Mouse (Mus musculus): ENCODE results near the gene Gm2174. TPM values are rescaled to one million over a fixed set of nuclear protein-coding genes. Genes with fewer than 3 reads are reported as not detected.

Gm2174 gene
- total RNA-seq, 2 experiments from 2014 or later, result 0.98 to 1.4 TPM

GRCm38 (mm10) chrX:56481906-56482305 is 34.1 kb downstream of the Gm2174 start:
- intact Hi-C loops (cut with DNase I), result no loop called here
- no peak for DNase-seq

GRCm38 (mm10) chrX:56489758-56490157 is 42.0 kb downstream of the Gm2174 start:
- peak; percentile 70 to 87 for DNase-seq
- intact Hi-C loops (cut with DNase I), result loop anchor here (1.0 to 2.0 kb wide), 2 partner anchors 35 to 62 kb away; partner anchors contain the start of gene Ints6l

- peak; percentile 10 to 16 for DNase-seq
- intact Hi-C loops (cut with DNase I), result no loop called here
Measured at GRCm38 (mm10) chrX:56497241-56497640, 49.5 kb downstream of the Gm2174 start.

Other genes with a start within 250 kb of the Gm2174 start
- not detected for gene Gm773, start 235.1 kb upstream of the Gm2174 start, total RNA-seq (2021)
- gene Zfp449, start 101.6 kb upstream of the Gm2174 start, total RNA-seq (2021), result 1 to 10 TPM; 4.1 to 4.9 TPM
- under 1 TPM; 0.15 to 0.22 TPM for gene Smim10l2a, start 73.4 kb upstream of the Gm2174 start, total RNA-seq (2021)
- gene Ints6l, start 6.9 kb downstream of the Gm2174 start, total RNA-seq (2021), result 10 to 100 TPM; 10.9 to 11.3 TPM
- gene Gm10477, start 76.8 kb downstream of the Gm2174 start, total RNA-seq (2021), result not detected
- not detected for gene Gm648, start 101.6 kb downstream of the Gm2174 start, total RNA-seq (2021)
- gene Mmgt1, start 150.1 kb downstream of the Gm2174 start, total RNA-seq (2021), result 10 to 100 TPM; 26.3 to 28.6 TPM
- gene Slc9a6, start 161.8 kb downstream of the Gm2174 start, total RNA-seq (2021), result 10 to 100 TPM; 18.2 to 20.3 TPM

Measured in heart, postnatal 14 days (tissue).